Mouse (Mus musculus) MEL (cell line): ENCODE measurements around the gene Tymp. TPM values are rescaled to one million over a fixed set of nuclear protein-coding genes. Genes with fewer than 3 reads are reported as not detected.

Experiments
- DNase-seq: peaks from one replicate; pipeline ENCODE4 v3.0.0; 2011; ENCODE audit warnings: low read depth, low spot score
- H3K27ac ChIP-seq: 2 replicates; pipeline ENCODE4 v1.5.1; 2012; ENCODE audit warnings: low read depth, mild to moderate bottlenecking, control low read depth, low read length, moderate library complexity; ENCODE audit not compliant: control insufficient read depth
- H3K27me3 ChIP-seq, 2 experiments: fragments of 150-350 bp in 1 of 2; sonication (generic) in 1 of 2; 2 replicates each; pipeline ENCODE4 v1.6.1; 2012; ENCODE audit warnings: low read length in 2 of 2, mild to moderate bottlenecking in 2 of 2, improper control_type of control experiment in 1 of 2, moderate library complexity in 1 of 2; ENCODE audit not compliant: insufficient read depth in 2 of 2, control insufficient read depth in 1 of 2
- H3K36me3 ChIP-seq, 2 experiments: 2 replicates each; pipeline ENCODE4 v1.6.1; 2012 to 2014; ENCODE audit warnings: low read length in 2 of 2, improper control_type of control experiment in 1 of 2, inconsistent platforms in 1 of 2, mild to moderate bottlenecking in 1 of 2; ENCODE audit not compliant: insufficient read depth in 2 of 2, control insufficient read depth in 1 of 2
- H3K4me1 ChIP-seq, 2 experiments: fragments of 150-350 bp in 1 of 2; sonication (generic) in 1 of 2; 2 replicates each; pipeline ENCODE4 v1.6.1; 2012; ENCODE audit warnings: low read length in 2 of 2, improper control_type of control experiment in 1 of 2, mild to moderate bottlenecking in 1 of 2; ENCODE audit not compliant: insufficient read depth in 2 of 2, control insufficient read depth in 1 of 2
- H3K4me3 ChIP-seq, 2 experiments: fragments of 150-350 bp in 1 of 2; sonication (generic) in 1 of 2; 2 replicates each; pipeline ENCODE4 v1.5.1; 2012; ENCODE audit warnings: low read depth in 2 of 2, low read length in 2 of 2, mild to moderate bottlenecking in 2 of 2, moderate library complexity in 2 of 2, control low read depth in 1 of 2, improper control_type of control experiment in 1 of 2; ENCODE audit not compliant: control insufficient read depth in 1 of 2, insufficient read depth in 1 of 2
- H3K79me2 ChIP-seq: 2 replicates; pipeline ENCODE4 v1.6.1; 2012; ENCODE audit warnings: mild to moderate bottlenecking, low read length, moderate library complexity; ENCODE audit not compliant: control insufficient read depth, poor library complexity, insufficient read depth
- H3K9ac ChIP-seq: 2 replicates; pipeline ENCODE4 v1.6.1; 2012; ENCODE audit warnings: low read depth, mild to moderate bottlenecking, control low read depth, low read length, moderate library complexity; ENCODE audit not compliant: control insufficient read depth, poor library complexity, severe bottlenecking
- H3K9me3 ChIP-seq: fragments of 150-350 bp; sonication (generic); replicated peaks from 2 replicates; pipeline ENCODE4 v1.6.1; 2012; ENCODE audit warnings: mild to moderate bottlenecking, low read length, improper control_type of control experiment, moderate library complexity; ENCODE audit not compliant: insufficient read depth
- CHD1 ChIP-seq: IDR thresholded peaks from 2 replicates; pipeline ENCODE4 v1.6.1; 2012; ENCODE audit warnings: low read depth, mild to moderate bottlenecking, inconsistent platforms, low read length, improper control_type of control experiment
- E2F4 ChIP-seq: IDR thresholded peaks from 2 replicates; pipeline ENCODE4 v1.6.1; 2011; ENCODE audit warnings: low read depth, low read length, improper control_type of control experiment, borderline replicate concordance
- EP300 ChIP-seq, 2 experiments: IDR thresholded peaks; 2 replicates each; pipeline ENCODE4 v1.6.1; 2011; ENCODE audit warnings: improper control_type of control experiment in 2 of 2, low read length in 2 of 2, low read depth in 1 of 2, mild to moderate bottlenecking in 1 of 2
- GABPA ChIP-seq: IDR thresholded peaks from 2 replicates; pipeline ENCODE4 v1.6.1; 2012; ENCODE audit warnings: low read depth, mild to moderate bottlenecking, inconsistent platforms, low read length, improper control_type of control experiment, moderate library complexity
- GATA1 ChIP-seq: IDR thresholded peaks from 2 replicates; pipeline ENCODE4 v1.6.1; 2011; ENCODE audit warnings: low read depth, low read length, improper control_type of control experiment
- HCFC1 ChIP-seq: IDR thresholded peaks from 2 replicates; pipeline ENCODE4 v1.6.1; 2012; ENCODE audit warnings: low read depth, mild to moderate bottlenecking, inconsistent platforms, low read length, improper control_type of control experiment, moderate library complexity
- JUND ChIP-seq: IDR thresholded peaks from 2 replicates; pipeline ENCODE4 v1.6.1; 2011; ENCODE audit warnings: low read depth, mild to moderate bottlenecking, improper control_type of control experiment, low read length
- MAFK ChIP-seq: IDR thresholded peaks from 2 replicates; pipeline ENCODE4 v1.6.1; 2011; ENCODE audit warnings: low read depth, mild to moderate bottlenecking, low read length, improper control_type of control experiment, borderline replicate concordance
- MAX ChIP-seq: IDR thresholded peaks from 2 replicates; pipeline ENCODE4 v1.6.1; 2011; ENCODE audit warnings: low read length, improper control_type of control experiment
- MAZ ChIP-seq: IDR thresholded peaks from 2 replicates; pipeline ENCODE4 v1.6.1; 2012; ENCODE audit warnings: low read depth, mild to moderate bottlenecking, inconsistent platforms, low read length, improper control_type of control experiment
- MEF2A ChIP-seq: IDR thresholded peaks from 2 replicates; pipeline ENCODE4 v1.6.1; 2014; ENCODE audit warnings: low read depth, mild to moderate bottlenecking, inconsistent platforms, low read length, improper control_type of control experiment; ENCODE audit not compliant: poor library complexity, insufficient replicate concordance, severe bottlenecking; ENCODE audit errors: extremely low read depth
- NELFE ChIP-seq: IDR thresholded peaks from 2 replicates; pipeline ENCODE4 v1.6.1; 2011; ENCODE audit warnings: low read depth, low read length, improper control_type of control experiment
- POLR2A ChIP-seq, 2 experiments: IDR thresholded peaks; 2 replicates each; pipeline ENCODE4 v1.6.1; 2011 to 2012; ENCODE audit warnings: low read length in 2 of 2, mild to moderate bottlenecking in 2 of 2, control low read depth in 1 of 2, improper control_type of control experiment in 1 of 2, low read depth in 1 of 2, moderate library complexity in 1 of 2; ENCODE audit not compliant: control insufficient read depth in 1 of 2, insufficient read depth in 1 of 2, poor library complexity in 1 of 2
- POLR2AphosphoS2 ChIP-seq: IDR thresholded peaks from 2 replicates; pipeline ENCODE4 v1.6.1; 2011; ENCODE audit warnings: low read length, improper control_type of control experiment
- RAD21 ChIP-seq: IDR thresholded peaks from 2 replicates; pipeline ENCODE4 v1.6.1; 2011; ENCODE audit warnings: mild to moderate bottlenecking, low read depth, low read length, improper control_type of control experiment
- RCOR1 ChIP-seq: IDR thresholded peaks from 2 replicates; pipeline ENCODE4 v1.6.1; 2012; ENCODE audit warnings: low read depth, mild to moderate bottlenecking, inconsistent platforms, low read length, improper control_type of control experiment
- SMC3 ChIP-seq: IDR thresholded peaks from 2 replicates; pipeline ENCODE4 v1.6.1; 2011; ENCODE audit warnings: low read depth, low read length, improper control_type of control experiment
- TAL1 ChIP-seq: IDR thresholded peaks from 2 replicates; pipeline ENCODE4 v1.6.1; 2012; ENCODE audit warnings: mild to moderate bottlenecking, inconsistent platforms, low read length, moderate library complexity, mixed read lengths
- TCF12 ChIP-seq: IDR thresholded peaks from 2 replicates; pipeline ENCODE4 v1.6.1; 2014; ENCODE audit warnings: low read depth, mild to moderate bottlenecking, inconsistent platforms, low read length, improper control_type of control experiment, moderate library complexity
- UBTF ChIP-seq: IDR thresholded peaks from 2 replicates; pipeline ENCODE4 v1.6.1; 2012; ENCODE audit warnings: low read depth, mild to moderate bottlenecking, inconsistent platforms, low read length, improper control_type of control experiment, moderate library complexity, borderline replicate concordance; ENCODE audit not compliant: insufficient read depth
- USF2 ChIP-seq, 2 experiments: IDR thresholded peaks; 2 replicates each; pipeline ENCODE4 v1.6.1; 2011 to 2012; ENCODE audit warnings: improper control_type of control experiment in 2 of 2, low read length in 2 of 2, borderline replicate concordance in 1 of 2, inconsistent platforms in 1 of 2, low read depth in 1 of 2, mild to moderate bottlenecking in 1 of 2; ENCODE audit not compliant: insufficient read depth in 1 of 2
- ZC3H11A ChIP-seq: IDR thresholded peaks from 2 replicates; pipeline ENCODE4 v1.6.1; 2012; ENCODE audit warnings: low read depth, mild to moderate bottlenecking, inconsistent platforms, low read length, improper control_type of control experiment
- ZNF384 ChIP-seq: IDR thresholded peaks from 2 replicates; pipeline ENCODE4 v1.6.1; 2012; ENCODE audit warnings: low read depth, mild to moderate bottlenecking, inconsistent platforms, low read length, improper control_type of control experiment
- polyA plus RNA-seq, 2 experiments: library from polyadenylated mRNA; stranded (reverse) in 1 of 2; unstranded in 1 of 2; fragments of >175 nt in 1 of 2; fragments of >200 nt in 1 of 2; gene quantifications; 2 replicates each; pipeline versions ENCODE4 v1.2.1 to v1.2.4; 2012; ENCODE audit warnings: low replicate concordance in 2 of 2, low read depth in 1 of 2; ENCODE audit not compliant: insufficient read length in 2 of 2, insufficient read depth in 1 of 2, missing spikeins in 1 of 2
- total RNA-seq: library from RNA; depleted of rRNA; stranded (reverse); fragments of 300-350 nt; gene quantifications from 2 replicates; pipeline ENCODE4 v1.2.3, GENCODE M21; 2012

The Tymp gene
- total and polyA plus RNA-seq, 3 experiments = 1.5 to 2.0 TPM; not detected in 1

- Histone ChIP-seq H3K4me3 (no peak within 1 kb of the TSS), H3K36me3 (peaks cover 0 to 8% of the 10 kb centered on the region in 2 experiments; a peak in 2 of 4 replicates), H3K27ac (no peak within 1 kb of the TSS), H3K27me3 (no peaks in the 10 kb centered on the region)
- no peak for TF ChIP-seq TAL1
- TF ChIP-seq RAD21 = no peak
- TF ChIP-seq ZNF384 = no peak
- TF ChIP-seq POLR2AphosphoS2 = no peak
- TF ChIP-seq ZC3H11A = no peak
- TF ChIP-seq MAX = no peak
- TF ChIP-seq HCFC1 = no peak
- no peak for TF ChIP-seq MEF2A
- no peak for TF ChIP-seq SMC3
- TF ChIP-seq NELFE = no peak
- no peak for TF ChIP-seq MAZ
- TF ChIP-seq, all 39 proteins: peak for 0
- no peak within 1 kb of the TSS for H3K9ac ChIP-seq
- peaks cover under 1% of the 10 kb centered on the region; the same call in 1 of the 2 replicates for H3K79me2 ChIP-seq
- H3K9me3 ChIP-seq = no peaks in the 10 kb centered on the region
- peaks cover 0 to 11% of the 10 kb centered on the region in 2 experiments; a peak in 1 of 4 replicates for H3K4me1 ChIP-seq
- no peak for DNase-seq
Observed at GRCm38 (mm10) chr15:89378831-89379401, 2.1 kb upstream of the Tymp start, which contains the start of gene Odf3b. Gene Odf3b (minus strand): TSS chr15:89379282.

- TF ChIP-seq SMC3 (no peak), E2F4 (no peak), GATA1 (no peak), USF2 (IDR thresholded peaks at IDR 0.05; ENCODE audit: borderline replicate concordance in 1 of 2, insufficient read depth in 1 of 2, low read depth in 1 of 2, low read length in 2 of 2) (no peak), CHD1 (no peak), EP300 (IDR thresholded peaks at IDR 0.05; ENCODE audit: low read depth in 1 of 2, low read length in 2 of 2) (no peak), TCF12 (no peak), MEF2A (no peak), RCOR1 (no peak), MAX (no peak), ZC3H11A (no peak), MAFK (no peak), UBTF (no peak), POLR2A (IDR thresholded peaks at IDR 0.05; ENCODE audit: control insufficient read depth in 1 of 2, insufficient read depth in 1 of 2, low read depth in 1 of 2, low read length in 2 of 2, poor library complexity in 1 of 2) (no peak), RAD21 (no peak), JUND (no peak), GABPA (no peak)
- Histone ChIP-seq H3K27me3 (no peaks in the 10 kb centered on the region), H3K4me1 (peaks cover 0 to 11% of the 10 kb centered on the region in 2 experiments; a peak in 1 of 4 replicates), H3K9ac (no peak overlapping the region), H3K79me2 (peaks cover 7% of the 10 kb centered on the region), H3K9me3 (no peaks in the 10 kb centered on the region), H3K36me3 (peaks cover 0 to 8% of the 10 kb centered on the region in 2 experiments; a peak in 2 of 4 replicates), H3K27ac (no peak overlapping the region), H3K4me3 (no peak overlapping the region)
- no peak for DNase-seq
Observed at GRCm38 (mm10) chr15:89377938-89378828, 1.3 kb upstream of the Tymp start.
